Mouse (Mus musculus): ENCODE measurements around the gene Mrm1.

- no peak for TF ChIP-seq POLR2A (IDR thresholded peaks at IDR 0.05; ENCODE audit: borderline replicate concordance, low read depth, low read length)
- no peak for TF ChIP-seq CTCF (IDR thresholded peaks at IDR 0.05; ENCODE audit: low read depth, low read length)
Observed at GRCm38 (mm10) chr11:84867586-84867985, 48.3 kb upstream of the Mrm1 start.
